Mouse (Mus musculus) thymus, adult 2 months (tissue): ENCODE data around the gene Dst.

Experiments used
- CTCF ChIP-seq: fragments of 200-500 bp; IDR thresholded peaks from 2 replicates; pipeline ENCODE4 v1.5.1; 2012; ENCODE audit warnings: mild to moderate bottlenecking, control low read depth, low read length, moderate library complexity, borderline replicate concordance; ENCODE audit not compliant: control insufficient read depth, poor library complexity, insufficient read depth; ENCODE audit errors: extremely low read depth
- POLR2A ChIP-seq: fragments of 200-500 bp; IDR thresholded peaks from 2 replicates; pipeline ENCODE4 v1.6.1; 2012; ENCODE audit warnings: mild to moderate bottlenecking, low read length, control low read depth, moderate library complexity; ENCODE audit not compliant: control insufficient read depth, poor library complexity, insufficient read depth; ENCODE audit errors: extremely low read depth

GRCm38 (mm10) chr1:33947838-33948237 is 39.8 kb downstream of the Dst start:
- no peak for TF ChIP-seq CTCF
- no peak for TF ChIP-seq POLR2A
